Mouse (Mus musculus): ENCODE measurements around the gene Slc13a2. TPM values are rescaled to one million over a fixed set of nuclear protein-coding genes. Genes with fewer than 3 reads are reported as not detected.

The Slc13a2 gene
- polyA plus RNA-seq, 1 experiment from 2014 or later = not detected

GRCm38 (mm10) chr11:78385776-78386175 is 36.2 kb downstream of the Slc13a2 start:
- no peak overlapping the region for H3K4me3 ChIP-seq
- no peaks in the 10 kb centered on the region for H3K27me3 ChIP-seq
- H3K4me1 ChIP-seq = peaks cover 6% of the 10 kb centered on the region; the same call in 1 of the 2 replicates
- no peaks in the 10 kb centered on the region for H3K9me3 ChIP-seq
- ATAC-seq (ENCODE audit: insufficient number of reproducible peaks, insufficient read depth, low FRiP score, low TSS enrichment, low read depth) = no peak
- H3K9ac ChIP-seq = no peak overlapping the region
- H3K27ac ChIP-seq = no peak overlapping the region
- no peaks in the 10 kb centered on the region for H3K36me3 ChIP-seq
- WGBS = 74% methylated on average over 10 of the region's 10 CpGs
- no peak overlapping the region; the same call in 1 of the 2 replicates for H3K4me2 ChIP-seq

- WGBS = 21% methylated on average over 5 of the region's 5 CpGs
- no peaks in the 10 kb centered on the region for H3K9me3 ChIP-seq
Measured at GRCm38 (mm10) chr11:78382701-78383100, 39.3 kb downstream of the Slc13a2 start.

GRCm38 (mm10) chr11:78382286-78382685 is 39.7 kb downstream of the Slc13a2 start:
- Histone ChIP-seq H3K4me2 (no peak overlapping the region), H3K9ac (no peak overlapping the region), H3K9me3 (no peaks in the 10 kb centered on the region), H3K4me3 (no peak overlapping the region), H3K4me1 (peaks cover 6% of the 10 kb centered on the region; the same call in 1 of the 2 replicates), H3K36me3 (no peaks in the 10 kb centered on the region), H3K27me3 (no peaks in the 10 kb centered on the region), H3K27ac (no peak overlapping the region)
- WGBS = 71% methylated on average over 7 of the region's 7 CpGs
- no peak for ATAC-seq (ENCODE audit: insufficient number of reproducible peaks, insufficient read depth, low FRiP score, low TSS enrichment, low read depth)

More at GRCm38 (mm10) chr11:78382701-78383100, 39.3 kb downstream of the Slc13a2 start:
- Histone ChIP-seq H3K4me2 (no peak overlapping the region), H3K36me3 (no peaks in the 10 kb centered on the region), H3K4me3 (no peak overlapping the region), H3K4me1 (peaks cover 6% of the 10 kb centered on the region; the same call in 1 of the 2 replicates), H3K27ac (no peak overlapping the region), H3K9ac (no peak overlapping the region), H3K27me3 (no peaks in the 10 kb centered on the region)
- ATAC-seq (ENCODE audit: insufficient number of reproducible peaks, insufficient read depth, low FRiP score, low TSS enrichment, low read depth) = no peak

GRCm38 (mm10) chr11:78380996-78381395 is 41.0 kb downstream of the Slc13a2 start:
- H3K27ac ChIP-seq = no peak overlapping the region
- peaks cover 6% of the 10 kb centered on the region; the same call in 1 of the 2 replicates for H3K4me1 ChIP-seq
- H3K9ac ChIP-seq = no peak overlapping the region
- 73% methylated on average over 3 of the region's 3 CpGs for WGBS
- no peak for ATAC-seq (ENCODE audit: insufficient number of reproducible peaks, insufficient read depth, low FRiP score, low TSS enrichment, low read depth)
- H3K36me3 ChIP-seq = no peaks in the 10 kb centered on the region
- no peak overlapping the region for H3K4me2 ChIP-seq
- H3K4me3 ChIP-seq = no peak overlapping the region
- H3K27me3 ChIP-seq = no peaks in the 10 kb centered on the region
- H3K9me3 ChIP-seq = no peaks in the 10 kb centered on the region

GRCm38 (mm10) chr11:78380351-78380750 is 41.7 kb downstream of the Slc13a2 start:
- H3K9me3 ChIP-seq = no peaks in the 10 kb centered on the region
- H3K9ac ChIP-seq = no peak overlapping the region
- no peaks in the 10 kb centered on the region for H3K36me3 ChIP-seq
- H3K27ac ChIP-seq = no peak overlapping the region
- H3K4me2 ChIP-seq = no peak overlapping the region
- no peak overlapping the region for H3K4me3 ChIP-seq
- no peak for ATAC-seq (ENCODE audit: insufficient number of reproducible peaks, insufficient read depth, low FRiP score, low TSS enrichment, low read depth)
- no peaks in the 10 kb centered on the region for H3K27me3 ChIP-seq
- peaks cover 6% of the 10 kb centered on the region; the same call in 1 of the 2 replicates for H3K4me1 ChIP-seq
- 76% methylated on average over 4 of the region's 4 CpGs for WGBS

- WGBS = 31% methylated on average over 12 of the region's 12 CpGs
- no peaks in the 10 kb centered on the region for H3K36me3 ChIP-seq
- ATAC-seq (ENCODE audit: insufficient number of reproducible peaks, insufficient read depth, low FRiP score, low TSS enrichment, low read depth) = no peak
- peaks cover 14% of the 10 kb centered on the region for H3K4me1 ChIP-seq
- H3K27ac ChIP-seq = no peak overlapping the region
- no peak overlapping the region for H3K4me2 ChIP-seq
- no peak overlapping the region for H3K9ac ChIP-seq
- H3K9me3 ChIP-seq = no peaks in the 10 kb centered on the region
- no peak overlapping the region for H3K4me3 ChIP-seq
- no peaks in the 10 kb centered on the region for H3K27me3 ChIP-seq
Measured at GRCm38 (mm10) chr11:78377549-78378159, 44.4 kb downstream of the Slc13a2 start.

GRCm38 (mm10) chr11:78374147-78374546 is 47.9 kb downstream of the Slc13a2 start:
- no peaks in the 10 kb centered on the region for H3K27me3 ChIP-seq
- ATAC-seq (ENCODE audit: insufficient number of reproducible peaks, insufficient read depth, low FRiP score, low TSS enrichment, low read depth) = no peak
- H3K9me3 ChIP-seq = no peaks in the 10 kb centered on the region
- no peak overlapping the region; the same call in 1 of the 2 replicates for H3K27ac ChIP-seq
- WGBS = 56% methylated on average over 8 of the region's 8 CpGs
- no peak overlapping the region for H3K4me3 ChIP-seq
- peak overlapping the region; percentile 36; the same call in 1 of the 2 replicates for H3K9ac ChIP-seq
- H3K4me2 ChIP-seq = no peak overlapping the region
- peaks cover 10% of the 10 kb centered on the region for H3K4me1 ChIP-seq
- no peaks in the 10 kb centered on the region for H3K36me3 ChIP-seq

GRCm38 (mm10) chr11:78372610-78373009 is 49.4 kb downstream of the Slc13a2 start:
- peaks cover 10% of the 10 kb centered on the region for H3K4me1 ChIP-seq
- no peaks in the 10 kb centered on the region for H3K9me3 ChIP-seq
- 68% methylated on average over 7 of the region's 7 CpGs for WGBS
- H3K4me2 ChIP-seq = no peak overlapping the region
- H3K36me3 ChIP-seq = no peaks in the 10 kb centered on the region
- H3K9ac ChIP-seq = no peak overlapping the region
- H3K27me3 ChIP-seq = no peaks in the 10 kb centered on the region
- no peak for ATAC-seq (ENCODE audit: insufficient number of reproducible peaks, insufficient read depth, low FRiP score, low TSS enrichment, low read depth)
- H3K4me3 ChIP-seq = no peak overlapping the region
- no peak overlapping the region for H3K27ac ChIP-seq

GRCm38 (mm10) chr11:78372166-78372565 is 49.9 kb downstream of the Slc13a2 start:
- no peak for ATAC-seq (ENCODE audit: insufficient number of reproducible peaks, insufficient read depth, low FRiP score, low TSS enrichment, low read depth)
- Histone ChIP-seq H3K4me2 (no peak overlapping the region), H3K9me3 (no peaks in the 10 kb centered on the region), H3K4me3 (no peak overlapping the region), H3K27me3 (no peaks in the 10 kb centered on the region), H3K36me3 (no peaks in the 10 kb centered on the region), H3K9ac (no peak overlapping the region), H3K27ac (no peak overlapping the region), H3K4me1 (peaks cover 10% of the 10 kb centered on the region)
- WGBS = 83% methylated on average over 3 of the region's 3 CpGs

GRCm38 (mm10) chr11:78371711-78372110 is 50.3 kb downstream of the Slc13a2 start:
- H3K27me3 ChIP-seq = no peaks in the 10 kb centered on the region
- no peak overlapping the region for H3K27ac ChIP-seq
- no peaks in the 10 kb centered on the region for H3K9me3 ChIP-seq
- no peak for ATAC-seq (ENCODE audit: insufficient number of reproducible peaks, insufficient read depth, low FRiP score, low TSS enrichment, low read depth)
- H3K4me3 ChIP-seq = no peak overlapping the region
- WGBS = 91% methylated on average over 11 of the region's 11 CpGs
- H3K4me2 ChIP-seq = no peak overlapping the region
- peaks cover 10% of the 10 kb centered on the region for H3K4me1 ChIP-seq
- no peak overlapping the region for H3K9ac ChIP-seq
- no peaks in the 10 kb centered on the region for H3K36me3 ChIP-seq

- Histone ChIP-seq H3K27me3 (no peaks in the 10 kb centered on the region), H3K4me3 (no peak overlapping the region), H3K36me3 (no peaks in the 10 kb centered on the region), H3K27ac (no peak overlapping the region), H3K9me3 (no peaks in the 10 kb centered on the region), H3K4me2 (no peak overlapping the region), H3K9ac (no peak overlapping the region), H3K4me1 (peaks cover 10% of the 10 kb centered on the region)
- WGBS = 50% methylated on average over 1 of the region's 1 CpGs
- ATAC-seq (ENCODE audit: insufficient number of reproducible peaks, insufficient read depth, low FRiP score, low TSS enrichment, low read depth) = no peak
Measured at GRCm38 (mm10) chr11:78370389-78370788, 51.6 kb downstream of the Slc13a2 start.

GRCm38 (mm10) chr11:78367456-78368225 is 54.4 kb downstream of the Slc13a2 start:
- H3K27me3 ChIP-seq = no peaks in the 10 kb centered on the region
- no peaks in the 10 kb centered on the region for H3K9me3 ChIP-seq
- H3K9ac ChIP-seq = no peak overlapping the region
- WGBS = 84% methylated on average over 15 of the region's 15 CpGs
- no peak overlapping the region for H3K4me2 ChIP-seq
- H3K36me3 ChIP-seq = no peaks in the 10 kb centered on the region
- no peak for ATAC-seq (ENCODE audit: insufficient number of reproducible peaks, insufficient read depth, low FRiP score, low TSS enrichment, low read depth)
- H3K4me1 ChIP-seq = peaks cover 6% of the 10 kb centered on the region; the same call in 1 of the 2 replicates
- no peak overlapping the region for H3K4me3 ChIP-seq
- H3K27ac ChIP-seq = no peak overlapping the region

All from embryonic facial prominence, embryonic 13.5 days (tissue).